Mouse (Mus musculus) c-Kit-positive CD71-positive TER-119-negative erythroid progenitor cells, embryonic 14.5 days (primary cell): ENCODE results near the gene Arhgef3.

ENCODE experiments used
- DNase-seq: peaks from one replicate; pipeline ENCODE4 v3.0.0-alpha.2; 2013; ENCODE audit warnings: low read depth

Arhgef3 gene

DNA sequence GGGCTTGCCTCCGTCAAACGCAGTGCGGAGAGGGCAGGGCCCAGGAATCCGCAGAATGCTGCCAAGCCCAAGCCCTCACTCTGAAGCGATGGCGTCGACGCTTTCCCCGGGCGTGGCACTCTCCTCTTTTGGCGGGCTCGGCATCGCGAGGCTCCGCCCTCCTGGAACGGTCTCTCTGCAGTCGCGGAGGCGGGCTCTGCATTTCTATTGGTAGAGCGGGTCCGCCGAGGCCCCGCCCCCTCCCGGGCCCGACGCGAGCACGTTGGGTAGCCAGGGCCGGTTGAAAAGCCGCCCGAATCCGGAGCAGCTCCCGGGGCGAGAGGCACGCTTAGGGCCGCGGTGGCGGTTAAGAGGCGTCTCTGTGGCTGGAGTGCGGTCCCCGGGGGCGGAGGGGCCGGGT is 313.9 kb downstream of the Arhgef3 start, which contains the start of gene Fam208a:
Fam208a (plus strand) TSS at position 262 of the 400 bp plus-strand sequence.
- DNase-seq: peak; percentile 77

DNA sequence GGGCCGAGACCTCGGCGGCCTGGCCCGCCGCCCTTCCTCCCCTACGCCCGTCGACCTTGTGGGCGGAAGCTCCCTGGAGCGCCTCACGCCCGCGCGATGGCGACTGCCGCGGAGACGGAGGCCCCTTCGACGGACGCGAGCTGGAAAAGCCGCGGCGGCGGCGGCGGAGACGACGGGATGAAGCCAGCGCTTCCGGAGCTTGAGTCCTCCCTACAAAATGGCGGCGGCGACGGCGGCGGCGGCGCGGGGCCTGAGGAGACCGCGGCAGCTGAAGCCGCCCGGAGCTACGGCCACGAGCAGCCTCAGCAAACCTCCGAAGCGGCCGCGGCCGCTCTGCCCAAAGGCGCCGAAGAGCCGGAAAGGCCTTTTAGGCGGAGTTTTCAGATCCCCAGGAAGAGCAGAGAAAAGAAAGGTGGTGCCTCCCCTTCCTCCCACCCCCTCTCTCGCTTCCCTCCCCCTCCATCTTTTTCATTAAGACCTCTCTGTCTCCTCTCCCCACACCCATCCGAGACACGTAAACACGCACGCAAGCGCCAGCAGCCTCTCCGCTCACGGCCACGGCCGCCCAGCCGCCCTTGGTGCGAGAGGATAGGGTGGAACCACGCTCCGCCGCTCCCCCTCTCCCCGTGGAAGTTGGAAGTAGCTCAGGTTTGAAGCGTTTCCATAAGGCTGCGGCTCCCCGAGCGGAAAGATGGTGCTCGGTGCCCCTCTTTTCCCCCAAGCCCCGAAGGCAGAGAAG is 314.4 kb downstream of the Arhgef3 start:
- DNase-seq: peak; percentile 47

- DNase-seq: no peak
These were observed 315.6 kb downstream of the Arhgef3 start for GRCm38 (mm10) chr14:27430280-27430679.

- DNase-seq: no peak
These were observed 317.4 kb downstream of the Arhgef3 start for GRCm38 (mm10) chr14:27432064-27432463.

- no peak for DNase-seq
These were observed 321.4 kb downstream of the Arhgef3 start for GRCm38 (mm10) chr14:27436116-27436515.

GRCm38 (mm10) chr14:27436826-27437225 is 322.1 kb downstream of the Arhgef3 start:
- DNase-seq: no peak

DNA sequence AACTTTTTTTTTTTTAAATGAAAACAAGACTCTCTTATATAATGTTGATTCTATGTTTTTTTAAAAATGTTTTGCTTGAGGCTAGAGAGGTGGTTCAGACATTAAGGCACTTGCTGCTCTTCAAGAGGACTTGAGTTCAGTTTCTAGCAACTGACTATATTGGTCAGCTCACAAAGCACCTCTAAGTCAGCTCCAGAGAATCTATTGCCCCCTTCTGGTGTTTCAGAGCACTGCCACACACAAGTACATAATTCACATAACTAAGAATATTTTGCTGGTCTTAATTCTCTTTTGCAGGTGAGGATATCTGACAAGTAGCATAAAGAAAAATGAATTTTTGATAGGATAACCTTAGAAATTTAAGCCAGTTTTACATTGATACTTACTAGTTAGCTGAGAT is 326.2 kb downstream of the Arhgef3 start:
- no peak for DNase-seq

- DNase-seq: no peak
These were observed 330.2 kb downstream of the Arhgef3 start for GRCm38 (mm10) chr14:27444851-27445281.

DNA sequence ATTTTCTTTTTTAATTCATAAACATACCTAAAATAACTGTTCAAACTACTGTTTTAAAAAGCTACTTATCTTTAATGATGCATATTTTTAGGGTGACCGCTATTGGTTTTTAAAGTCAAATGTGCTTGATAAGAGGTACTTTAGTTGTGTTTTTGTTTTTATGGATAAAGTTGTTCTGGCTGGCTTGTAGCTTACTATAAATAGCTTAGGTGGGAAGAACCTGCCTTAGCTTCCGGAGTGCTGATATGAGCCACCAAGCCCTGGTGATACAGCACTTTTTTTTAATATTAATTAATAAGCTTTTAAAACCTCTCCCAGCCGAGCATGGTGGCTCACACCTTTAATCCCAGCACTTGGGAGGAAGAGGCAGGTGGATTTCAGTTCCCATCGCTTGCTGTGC is 332.3 kb downstream of the Arhgef3 start:
- no peak for DNase-seq
